Mouse (Mus musculus) thymus, postnatal 14 days (tissue): ENCODE measurements at regions not wholly inside any gene's neighbourhood (a gene's known extent, or its start where the extent isn't known, plus 50 kb on each side); places are given as distances from the start of the nearest gene placed in this dataset.

ENCODE experiments used
- DNase-seq: peaks from one replicate; pipeline ENCODE4 v3.0.0; 2021

GRCm38 (mm10) chr15:42311166-42311565 lies 2177.0 kb downstream of the 9330182O14Rik start:
- DNase-seq, result no peak

- DNase-seq, result no peak
Measured at GRCm38 (mm10) chr15:42320349-42320748, 2186.2 kb downstream of the 9330182O14Rik start.

- no peak for DNase-seq
Measured at GRCm38 (mm10) chr15:42322940-42323339, 2188.8 kb downstream of the 9330182O14Rik start.

- DNase-seq, result no peak
Measured at GRCm38 (mm10) chr15:42325221-42325620, 2191.1 kb downstream of the 9330182O14Rik start.

- DNase-seq, result no peak
Measured at GRCm38 (mm10) chr15:42328535-42328934, 2194.4 kb downstream of the 9330182O14Rik start.

GRCm38 (mm10) chr15:42329742-42330141 lies 2195.6 kb downstream of the 9330182O14Rik start:
- DNase-seq, result no peak

- DNase-seq, result no peak
Measured at GRCm38 (mm10) chr15:42333642-42334041, 2199.5 kb downstream of the 9330182O14Rik start.

GRCm38 (mm10) chr15:42346131-42346530 lies 2212.0 kb downstream of the 9330182O14Rik start:
- no peak for DNase-seq

GRCm38 (mm10) chr15:42361871-42362270 lies 2227.7 kb downstream of the 9330182O14Rik start:
- DNase-seq, result no peak

- no peak for DNase-seq
Measured at GRCm38 (mm10) chr15:42364979-42365378, 2230.8 kb downstream of the 9330182O14Rik start.

GRCm38 (mm10) chr15:42366796-42367195 lies 2232.6 kb downstream of the 9330182O14Rik start:
- DNase-seq, result no peak

- DNase-seq, result no peak
Measured at GRCm38 (mm10) chr15:42369603-42370002, 2235.4 kb downstream of the 9330182O14Rik start.

- no peak for DNase-seq
Measured at GRCm38 (mm10) chr15:42370044-42370443, 2235.9 kb downstream of the 9330182O14Rik start.

GRCm38 (mm10) chr15:42372704-42373286 lies 2238.6 kb downstream of the 9330182O14Rik start:
- no peak for DNase-seq
